Mouse (Mus musculus) stomach, embryonic 16.5 days (tissue): ENCODE measurements around the gene Rab3b. TPM values are rescaled to one million over a fixed set of nuclear protein-coding genes. Genes with fewer than 3 reads are reported as not detected.
A peak's percentile ranks its signal among the peaks of the same experiment; 100 is the strongest.

Experiments
- ATAC-seq: fragments of 200-750 bp; cut with Nextera tagmentation; 2 replicates; pipeline ENCODE4 v1.8.0; 2017; ENCODE audit warnings: moderate number of reproducible peaks, moderate TSS enrichment; ENCODE audit not compliant: insufficient read depth, low FRiP score
- H3K27ac ChIP-seq: fragments of 300-500 bp; sonication (generic); 2 replicates; pipeline ENCODE4 v1.5.1; 2014; ENCODE audit warnings: low read length
- H3K27me3 ChIP-seq: fragments of 300-500 bp; sonication (generic); 2 replicates; pipeline ENCODE4 v1.6.1; 2014; ENCODE audit warnings: low read length, control low read depth, mixed read lengths; ENCODE audit not compliant: control insufficient read depth, insufficient read depth
- H3K36me3 ChIP-seq: fragments of 300-500 bp; sonication (generic); 2 replicates; pipeline ENCODE4 v1.6.1; 2014; ENCODE audit warnings: low read length; ENCODE audit not compliant: control insufficient read depth, insufficient read depth
- H3K4me1 ChIP-seq: fragments of 300-500 bp; sonication (generic); 2 replicates; pipeline ENCODE4 v1.6.1; 2014; ENCODE audit warnings: low read length, control low read depth, mixed read lengths; ENCODE audit not compliant: control insufficient read depth, insufficient read depth
- H3K4me2 ChIP-seq: fragments of 300-500 bp; sonication (generic); 2 replicates; pipeline ENCODE4 v1.6.1; 2014; ENCODE audit warnings: low read depth, low read length, mixed read lengths
- H3K4me3 ChIP-seq: fragments of 300-500 bp; sonication (generic); replicated peaks from 2 replicates; pipeline ENCODE4 v1.5.1; 2014; ENCODE audit warnings: mild to moderate bottlenecking, low read length
- H3K9ac ChIP-seq: fragments of 300-500 bp; sonication (generic); 2 replicates; pipeline ENCODE4 v1.6.1; 2014; ENCODE audit warnings: low read length
- H3K9me3 ChIP-seq: fragments of 300-500 bp; sonication (generic); replicated peaks from 2 replicates; pipeline ENCODE4 v1.6.1; 2016; ENCODE audit warnings: low read length, control low read depth; ENCODE audit not compliant: control insufficient read depth
- WGBS: fragments of 180-500 bp; shearing (Covaris S2); extraction: QIAGEN DNeasy Blood & Tissue Kit; methylation state at CpG from one replicate; pipeline ENCODE4 v1.1.7; 2014; 5-methylcytosine and 5-hydroxymethylcytosine counted together
- polyA plus RNA-seq: library from polyadenylated mRNA; unstranded; fragments of >200 nt; fragmentation: Nextera tagmentation; extraction: Ambion mirVana; gene quantifications from 2 replicates; pipeline ENCODE4 v1.2.1, GENCODE M21; 2015

Gene Rab3b
- polyA plus RNA-seq, result 10.3 and 11.6 TPM in 2 replicates

GRCm38 (mm10) chr4:108878963-108879822 is at the start of gene Rab3b:
Gene Rab3b, plus strand, starts transcription at chr4:108879063.
- Histone ChIP-seq H3K9me3 (no peaks in the 10 kb centered on the region), H3K36me3 (no peaks in the 10 kb centered on the region), H3K4me1 (no peaks in the 10 kb centered on the region), H3K27me3 (no peaks in the 10 kb centered on the region; the same call in 1 of the 2 replicates), H3K4me3 (peak within 1 kb of the TSS; percentile 59), H3K27ac (no peak within 1 kb of the TSS), H3K4me2 (peak within 1 kb of the TSS; percentile 98), H3K9ac (peak within 1 kb of the TSS; percentile 74)
- peak; percentile 92 for ATAC-seq
- under 1% methylated on average over 46 of the region's 46 CpGs for WGBS

GRCm38 (mm10) chr4:108830698-108831097 is 48.2 kb upstream of the Rab3b start:
- ATAC-seq, result no peak
- Histone ChIP-seq H3K4me1 (peaks cover 15% of the 10 kb centered on the region), H3K36me3 (no peaks in the 10 kb centered on the region; the same call in 1 of the 2 replicates), H3K9me3 (no peaks in the 10 kb centered on the region), H3K4me2 (no peak overlapping the region), H3K27me3 (no peaks in the 10 kb centered on the region), H3K27ac (no peak overlapping the region), H3K4me3 (no peak overlapping the region), H3K9ac (no peak overlapping the region)
- WGBS, result 67% methylated on average over 1 of the region's 1 CpGs

GRCm38 (mm10) chr4:108832916-108833827 is 45.7 kb upstream of the Rab3b start, which contains the start of gene Btf3l4:
Gene Btf3l4, minus strand, starts transcription at chr4:108833614.
- Histone ChIP-seq H3K9me3 (no peaks in the 10 kb centered on the region), H3K4me3 (peak within 1 kb of the TSS; percentile 88), H3K36me3 (no peaks in the 10 kb centered on the region; the same call in 1 of the 2 replicates), H3K4me2 (peak within 1 kb of the TSS; percentile 77), H3K4me1 (peaks cover 18% of the 10 kb centered on the region), H3K27me3 (no peaks in the 10 kb centered on the region), H3K9ac (peak within 1 kb of the TSS; percentile 94), H3K27ac (peak within 1 kb of the TSS; percentile 98)
- WGBS, result under 1% methylated on average over 58 of the region's 73 CpGs
- ATAC-seq, result peak; percentile 95

GRCm38 (mm10) chr4:108833828-108834114 is 45.1 kb upstream of the Rab3b start:
- peak overlapping the region; percentile 88 for H3K4me3 ChIP-seq
- no peaks in the 10 kb centered on the region; the same call in 1 of the 2 replicates for H3K36me3 ChIP-seq
- H3K27me3 ChIP-seq, result no peaks in the 10 kb centered on the region
- H3K27ac ChIP-seq, result peak overlapping the region; percentile 98
- H3K4me1 ChIP-seq, result peaks cover 18% of the 10 kb centered on the region
- under 1% methylated on average over 6 of the region's 6 CpGs for WGBS
- no peaks in the 10 kb centered on the region for H3K9me3 ChIP-seq
- peak overlapping the region; percentile 81 for H3K9ac ChIP-seq
- ATAC-seq, result no peak
- peak overlapping the region; percentile 77 for H3K4me2 ChIP-seq

- no peaks in the 10 kb centered on the region for H3K9me3 ChIP-seq
- peak within 1 kb of the TSS; percentile 98 for H3K27ac ChIP-seq
- H3K4me1 ChIP-seq, result peaks cover 18% of the 10 kb centered on the region
- peak within 1 kb of the TSS; percentile 77 for H3K4me2 ChIP-seq
- H3K36me3 ChIP-seq, result no peaks in the 10 kb centered on the region
- H3K27me3 ChIP-seq, result no peaks in the 10 kb centered on the region
- H3K9ac ChIP-seq, result peak within 1 kb of the TSS; percentile 94
- ATAC-seq, result peak; percentile 81
- peak within 1 kb of the TSS; percentile 88 for H3K4me3 ChIP-seq
- WGBS, result under 1% methylated on average over 34 of the region's 34 CpGs
Measured at GRCm38 (mm10) chr4:108834115-108834970, 44.5 kb upstream of the Rab3b start, which contains the start of gene Txndc12. Gene Txndc12, plus strand, starts transcription at chr4:108834601.

- Histone ChIP-seq H3K9ac (peak overlapping the region; percentile 81), H3K4me2 (peak overlapping the region; percentile 77), H3K4me1 (peaks cover 18% of the 10 kb centered on the region), H3K9me3 (no peaks in the 10 kb centered on the region), H3K27me3 (no peaks in the 10 kb centered on the region), H3K4me3 (peak overlapping the region; percentile 88), H3K27ac (peak overlapping the region; percentile 98), H3K36me3 (no peaks in the 10 kb centered on the region)
- no peak for ATAC-seq
- under 1% methylated on average over 15 of the region's 15 CpGs for WGBS
Measured at GRCm38 (mm10) chr4:108834971-108835311, 43.9 kb upstream of the Rab3b start.

- Histone ChIP-seq H3K4me2 (peak overlapping the region; percentile 77), H3K27ac (peak overlapping the region; percentile 98), H3K4me1 (peaks cover 18% of the 10 kb centered on the region), H3K27me3 (no peaks in the 10 kb centered on the region), H3K4me3 (peak overlapping the region; percentile 88), H3K36me3 (no peaks in the 10 kb centered on the region), H3K9me3 (no peaks in the 10 kb centered on the region), H3K9ac (peak overlapping the region; percentile 81)
- no peak for ATAC-seq
- 44% methylated on average over 3 of the region's 3 CpGs for WGBS
Measured at GRCm38 (mm10) chr4:108835496-108835895, 43.4 kb upstream of the Rab3b start.

GRCm38 (mm10) chr4:108838031-108838430 is 40.8 kb upstream of the Rab3b start:
- Histone ChIP-seq H3K4me2 (no peak overlapping the region), H3K9me3 (no peaks in the 10 kb centered on the region), H3K36me3 (no peaks in the 10 kb centered on the region), H3K27me3 (no peaks in the 10 kb centered on the region), H3K4me3 (no peak overlapping the region), H3K27ac (no peak overlapping the region), H3K4me1 (peaks cover 7% of the 10 kb centered on the region; the same call in 1 of the 2 replicates), H3K9ac (no peak overlapping the region)
- 67% methylated on average over 4 of the region's 4 CpGs for WGBS
- no peak for ATAC-seq
